Mouse (Mus musculus) liver, adult 2 months (tissue): ENCODE measurements around the gene Lyz1.

Experiments
- CTCF ChIP-seq: fragments of 200-500 bp; IDR thresholded peaks from 2 replicates; pipeline ENCODE4 v1.5.1; 2011; ENCODE audit warnings: low read depth, low read length, control low read depth
- POLR2A ChIP-seq: fragments of 200-500 bp; IDR thresholded peaks from 2 replicates; pipeline ENCODE4 v1.6.1; 2011; ENCODE audit warnings: low read length, control low read depth; ENCODE audit not compliant: insufficient read depth; ENCODE audit errors: extremely low read depth

DNA sequence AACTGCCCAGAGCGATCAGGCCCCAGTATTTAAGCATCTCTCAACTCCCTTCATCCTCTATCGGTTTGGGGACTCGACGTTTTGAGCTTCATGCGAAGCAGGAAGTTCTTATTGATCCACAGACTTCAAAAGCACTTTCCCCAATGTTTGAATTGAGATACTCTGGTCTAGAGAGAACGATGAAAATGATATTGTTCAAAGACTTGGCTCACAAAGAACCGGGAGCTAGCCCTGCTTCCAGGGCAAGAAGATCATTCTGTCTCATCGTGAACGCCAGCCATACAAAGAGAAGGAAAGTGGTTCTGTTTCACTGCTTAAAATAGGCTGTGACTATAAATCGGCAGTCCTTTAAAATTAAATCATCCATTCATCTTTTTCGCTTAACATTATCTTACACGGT, 54.1 kb downstream of the Lyz1 start, which contains the start of gene 9530003J23Rik:
- TF ChIP-seq POLR2A (no peak), CTCF (no peak)
